Mouse (Mus musculus): ENCODE measurements around the gene Zscan20. TPM values are rescaled to one million over a fixed set of nuclear protein-coding genes. Genes with fewer than 3 reads are reported as not detected.

The Zscan20 gene
- polyA plus RNA-seq, 1 experiment, result 9.4 TPM

- no peak overlapping the region for H3K27ac ChIP-seq (ENCODE audit: control insufficient read depth, insufficient read depth, low read length)
Observed at GRCm38 (mm10) chr4:128635451-128635850, 25.6 kb upstream of the Zscan20 start.

GRCm38 (mm10) chr4:128621109-128621508 is 11.2 kb upstream of the Zscan20 start:
- no peak for TF ChIP-seq POLR2A (IDR thresholded peaks at IDR 0.05; ENCODE audit: control insufficient read depth, extremely low read depth, insufficient read depth, low read length, poor library complexity)
- 89% methylated on average over 8 of the region's 8 CpGs for WGBS
- DNase-seq, result no peak

More at GRCm38 (mm10) chr4:128635451-128635850, 25.6 kb upstream of the Zscan20 start:
- TF ChIP-seq POLR2A (IDR thresholded peaks at IDR 0.05; ENCODE audit: control insufficient read depth, extremely low read depth, insufficient read depth, low read length, poor library complexity), result no peak
- TF ChIP-seq CTCF (IDR thresholded peaks at IDR 0.05; ENCODE audit: borderline replicate concordance, control insufficient read depth, extremely low read depth, insufficient read depth, low read length, poor library complexity), result no peak
- H3K36me3 ChIP-seq (ENCODE audit: control insufficient read depth, insufficient read depth, low read length), result no peaks in the 10 kb centered on the region
- DNase-seq, result no peak
- no peaks in the 10 kb centered on the region for H3K27me3 ChIP-seq (ENCODE audit: control insufficient read depth, insufficient read depth, low read length)
- H3K4me1 ChIP-seq (replicated peaks; ENCODE audit: control insufficient read depth, insufficient read depth, low read length), result peaks cover 9% of the 10 kb centered on the region
- no peak overlapping the region for H3K4me3 ChIP-seq (ENCODE audit: control insufficient read depth, insufficient read depth, low read length)
- 55% methylated on average over 7 of the region's 7 CpGs for WGBS

DNA sequence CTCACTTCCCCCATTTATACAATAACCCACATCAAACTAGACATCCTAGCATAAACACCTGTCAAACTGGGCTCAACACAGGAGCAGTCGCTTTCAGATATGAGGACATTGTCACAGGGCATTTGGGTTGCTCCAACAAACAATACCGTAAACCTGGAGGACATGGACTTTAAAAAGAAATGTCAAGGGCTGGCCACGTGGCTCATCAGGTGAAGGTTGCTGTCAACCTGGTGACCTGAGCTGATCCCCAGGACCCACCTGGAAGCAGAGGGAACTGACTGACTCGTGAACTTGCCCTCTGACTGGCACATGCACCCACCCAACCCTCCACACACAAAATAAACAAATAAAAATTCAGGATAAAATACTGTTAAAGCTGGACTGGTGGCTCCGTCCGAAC is 10.7 kb upstream of the Zscan20 start:
- no peak for DNase-seq
- WGBS, result 70% methylated on average over 6 of the region's 6 CpGs
- Histone ChIP-seq H3K4me3 (ENCODE audit: control insufficient read depth, insufficient read depth, low read length) (no peak overlapping the region), H3K27ac (ENCODE audit: control insufficient read depth, insufficient read depth, low read length) (no peak overlapping the region), H3K36me3 (ENCODE audit: control insufficient read depth, insufficient read depth, low read length) (no peaks in the 10 kb centered on the region), H3K27me3 (ENCODE audit: control insufficient read depth, insufficient read depth, low read length) (no peaks in the 10 kb centered on the region), H3K4me1 (replicated peaks; ENCODE audit: control insufficient read depth, insufficient read depth, low read length) (peaks cover 46% of the 10 kb centered on the region)
- TF ChIP-seq CTCF (IDR thresholded peaks at IDR 0.05; ENCODE audit: borderline replicate concordance, control insufficient read depth, extremely low read depth, insufficient read depth, low read length, poor library complexity) (no peak), POLR2A (IDR thresholded peaks at IDR 0.05; ENCODE audit: control insufficient read depth, extremely low read depth, insufficient read depth, low read length, poor library complexity) (no peak)

More at GRCm38 (mm10) chr4:128621109-128621508, 11.2 kb upstream of the Zscan20 start:
- no peaks in the 10 kb centered on the region for H3K27me3 ChIP-seq (ENCODE audit: control insufficient read depth, insufficient read depth, low read length)
- no peak overlapping the region for H3K27ac ChIP-seq (ENCODE audit: control insufficient read depth, insufficient read depth, low read length)
- H3K4me3 ChIP-seq (ENCODE audit: control insufficient read depth, insufficient read depth, low read length), result no peak overlapping the region
- H3K4me1 ChIP-seq (replicated peaks; ENCODE audit: control insufficient read depth, insufficient read depth, low read length), result peaks cover 40% of the 10 kb centered on the region
- H3K36me3 ChIP-seq (ENCODE audit: control insufficient read depth, insufficient read depth, low read length), result no peaks in the 10 kb centered on the region

- peaks cover 57% of the 10 kb centered on the region for H3K4me1 ChIP-seq (replicated peaks; ENCODE audit: control insufficient read depth, insufficient read depth, low read length)
- no peak for DNase-seq
- WGBS, result 6% methylated on average over 2 of the region's 2 CpGs
Observed at GRCm38 (mm10) chr4:128618963-128619362, 9.1 kb upstream of the Zscan20 start.

GRCm38 (mm10) chr4:128618246-128618911 is 8.5 kb upstream of the Zscan20 start, which contains the start of gene Tlr12:
Gene Tlr12, minus strand, starts transcription at chr4:128618619.
- no peak for TF ChIP-seq CTCF (IDR thresholded peaks at IDR 0.05; ENCODE audit: borderline replicate concordance, control insufficient read depth, extremely low read depth, insufficient read depth, low read length, poor library complexity)
- no peak for TF ChIP-seq POLR2A (IDR thresholded peaks at IDR 0.05; ENCODE audit: control insufficient read depth, extremely low read depth, insufficient read depth, low read length, poor library complexity)
- peak; percentile 77 for DNase-seq
- Histone ChIP-seq H3K27me3 (ENCODE audit: control insufficient read depth, insufficient read depth, low read length) (no peaks in the 10 kb centered on the region), H3K27ac (ENCODE audit: control insufficient read depth, insufficient read depth, low read length) (peak within 1 kb of the TSS; percentile 89), H3K4me3 (ENCODE audit: control insufficient read depth, insufficient read depth, low read length) (peak within 1 kb of the TSS; percentile 60), H3K4me1 (replicated peaks; ENCODE audit: control insufficient read depth, insufficient read depth, low read length) (peaks cover 57% of the 10 kb centered on the region), H3K36me3 (ENCODE audit: control insufficient read depth, insufficient read depth, low read length) (no peaks in the 10 kb centered on the region)
- 22% methylated on average over 15 of the region's 15 CpGs for WGBS

More at GRCm38 (mm10) chr4:128618963-128619362, 9.1 kb upstream of the Zscan20 start:
- Histone ChIP-seq H3K4me3 (ENCODE audit: control insufficient read depth, insufficient read depth, low read length) (peak overlapping the region; percentile 60), H3K27me3 (ENCODE audit: control insufficient read depth, insufficient read depth, low read length) (no peaks in the 10 kb centered on the region), H3K27ac (ENCODE audit: control insufficient read depth, insufficient read depth, low read length) (peak overlapping the region; percentile 89), H3K36me3 (ENCODE audit: control insufficient read depth, insufficient read depth, low read length) (no peaks in the 10 kb centered on the region)
- no peak for TF ChIP-seq POLR2A (IDR thresholded peaks at IDR 0.05; ENCODE audit: control insufficient read depth, extremely low read depth, insufficient read depth, low read length, poor library complexity)
- no peak for TF ChIP-seq CTCF (IDR thresholded peaks at IDR 0.05; ENCODE audit: borderline replicate concordance, control insufficient read depth, extremely low read depth, insufficient read depth, low read length, poor library complexity)

DNA sequence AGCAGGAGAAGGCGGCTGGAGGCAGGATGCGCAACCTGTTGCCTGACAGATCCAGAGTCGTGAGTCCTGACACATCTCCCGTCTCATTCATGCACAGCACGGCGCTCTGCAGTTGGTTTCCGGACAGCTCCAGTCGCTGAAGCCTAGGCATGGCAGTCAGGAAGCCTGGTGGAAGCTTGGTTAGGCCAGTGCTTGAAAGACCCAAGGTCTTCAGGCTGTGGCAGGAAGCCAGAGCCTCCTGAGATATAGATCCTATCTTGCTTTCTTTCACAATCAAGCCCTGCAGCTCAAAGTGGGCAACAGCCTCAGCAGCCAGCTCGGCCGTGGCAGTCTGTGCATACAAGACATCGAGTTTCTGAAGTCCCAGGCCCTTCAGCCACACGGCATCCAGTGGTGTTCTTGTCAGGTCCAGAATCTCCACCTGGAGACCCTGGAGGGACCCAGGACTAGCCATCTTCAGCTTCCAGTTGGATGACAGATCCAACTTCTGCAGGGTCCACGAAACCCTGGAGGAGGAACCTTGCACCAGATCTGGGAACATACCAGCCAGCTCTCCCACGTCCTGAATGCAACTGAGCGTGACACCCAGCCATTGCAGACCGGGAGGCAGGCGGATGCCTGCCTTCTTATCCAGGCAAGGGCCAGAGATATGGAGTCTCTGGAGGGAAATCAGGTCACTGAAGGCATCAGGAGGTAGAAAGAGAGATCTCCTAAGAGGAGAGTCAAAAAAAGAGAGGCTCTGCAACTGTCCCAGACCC is 7.6 kb upstream of the Zscan20 start:
- peak overlapping the region; percentile 60 for H3K4me3 ChIP-seq (ENCODE audit: control insufficient read depth, insufficient read depth, low read length)
- 15% methylated on average over 17 of the region's 17 CpGs for WGBS
- H3K27ac ChIP-seq (ENCODE audit: control insufficient read depth, insufficient read depth, low read length), result peak overlapping the region; percentile 89
- TF ChIP-seq CTCF (IDR thresholded peaks at IDR 0.05; ENCODE audit: borderline replicate concordance, control insufficient read depth, extremely low read depth, insufficient read depth, low read length, poor library complexity), result 0 out of 2 replicates have a peak, but pooled peaks have one; percentile 17
- TF ChIP-seq POLR2A (IDR thresholded peaks at IDR 0.05; ENCODE audit: control insufficient read depth, extremely low read depth, insufficient read depth, low read length, poor library complexity), result no peak
- peaks cover 57% of the 10 kb centered on the region for H3K4me1 ChIP-seq (replicated peaks; ENCODE audit: control insufficient read depth, insufficient read depth, low read length)
- H3K27me3 ChIP-seq (ENCODE audit: control insufficient read depth, insufficient read depth, low read length), result no peaks in the 10 kb centered on the region
- no peaks in the 10 kb centered on the region for H3K36me3 ChIP-seq (ENCODE audit: control insufficient read depth, insufficient read depth, low read length)
- DNase-seq, result peak; percentile 37

Measured in thymus, adult 2 months (tissue).